Mouse (Mus musculus) ES-E14 (cell line): ENCODE data around the gene Foxp4.

Experiments used
- HCFC1 ChIP-seq: IDR thresholded peaks from 2 replicates; pipeline ENCODE4 v1.6.1; 2012; ENCODE audit warnings: low read length, inconsistent platforms, borderline replicate concordance; ENCODE audit not compliant: insufficient read depth
- ZC3H11A ChIP-seq: IDR thresholded peaks from 2 replicates; pipeline ENCODE4 v1.6.1; 2012; ENCODE audit warnings: low read depth, mild to moderate bottlenecking, inconsistent platforms, low read length, borderline replicate concordance

- TF ChIP-seq HCFC1 (no peak), ZC3H11A (no peak)
Measured at GRCm38 (mm10) chr17:47901782-47902181, 22.7 kb downstream of the Foxp4 start.
